Mouse (Mus musculus) urinary bladder, postnatal 10 days (tissue): Measurements from ENCODE around the gene Syne2.

ENCODE experiments used
- DNase-seq: peaks from one replicate; pipeline ENCODE4 v3.0.0; 2022; ENCODE audit warnings: low spot score

Syne2 gene

DNA sequence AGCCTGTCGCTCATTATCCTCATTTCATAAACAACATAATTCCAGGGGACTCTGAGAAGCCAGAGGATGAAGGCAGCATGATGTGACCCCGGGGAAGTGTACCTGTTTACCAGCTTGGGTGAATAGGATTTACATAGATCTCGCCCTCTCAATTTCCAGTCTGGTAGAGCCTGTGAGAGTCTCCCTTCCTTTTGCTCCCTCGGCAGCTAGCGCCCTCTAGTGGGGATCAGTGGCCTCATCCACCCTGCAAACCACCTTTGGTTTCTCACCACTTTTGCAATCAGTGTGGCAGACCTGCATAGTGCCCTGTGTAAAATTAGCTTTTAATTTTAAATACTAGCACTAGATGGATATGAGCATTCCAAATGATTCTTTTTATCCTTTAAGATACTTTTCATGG, 133.4 kb downstream of the Syne2 start:
- DNase-seq: no peak

DNA sequence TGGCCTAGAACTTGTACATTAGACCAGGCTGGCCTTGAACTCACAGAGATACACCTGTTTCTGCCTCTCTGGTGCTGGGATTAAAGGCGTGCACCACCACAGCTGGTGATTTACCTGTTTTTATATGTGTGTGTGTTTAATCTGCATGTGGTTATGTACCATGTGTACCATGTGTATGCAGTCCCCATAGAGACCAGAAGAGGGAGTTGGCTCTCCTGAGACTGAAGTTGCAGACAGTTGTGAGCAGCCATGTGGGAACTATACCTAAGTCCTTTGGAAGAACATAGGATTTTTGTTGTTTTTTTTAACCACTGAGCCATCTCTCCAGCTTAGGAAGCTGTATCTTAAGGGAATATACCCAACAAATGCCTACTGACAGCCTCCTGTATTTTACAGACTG, 134.1 kb downstream of the Syne2 start:
- DNase-seq: no peak

DNA sequence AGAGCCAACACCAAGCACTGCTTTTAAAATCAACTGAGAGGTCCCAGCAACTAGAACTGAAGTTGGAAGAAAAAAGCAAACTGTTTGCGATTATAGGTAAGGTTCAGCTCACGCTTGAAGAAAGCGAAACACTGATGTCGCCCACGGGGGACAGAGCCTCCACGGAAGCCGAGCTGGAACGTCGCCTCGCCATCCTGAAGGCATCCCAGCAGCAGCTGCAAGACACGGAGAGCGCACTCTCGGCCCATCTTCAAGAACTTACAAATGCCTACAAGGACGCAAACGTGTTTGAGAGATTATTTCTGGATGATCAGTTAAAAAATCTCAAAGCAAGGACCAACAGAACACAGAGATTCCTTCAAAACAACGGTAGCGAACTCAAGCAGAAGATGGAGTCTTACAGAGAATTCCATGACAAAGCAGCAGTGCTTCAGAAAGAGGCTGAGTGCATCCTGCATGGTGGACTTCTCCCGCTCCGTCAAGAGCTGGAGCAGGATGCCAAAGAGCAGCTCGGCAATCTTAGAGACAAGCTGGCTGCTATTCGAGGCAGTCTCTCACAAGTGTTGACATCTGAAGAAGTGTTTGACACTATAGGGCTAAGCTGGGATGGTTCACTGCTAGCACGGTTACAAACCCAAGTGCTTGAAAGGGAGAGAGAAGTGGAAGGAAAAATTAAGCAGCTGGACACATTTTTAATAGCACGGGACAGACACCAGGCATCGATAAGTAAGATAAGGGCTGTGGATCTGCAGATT, 148.7 kb downstream of the Syne2 start:
- no peak for DNase-seq

DNA sequence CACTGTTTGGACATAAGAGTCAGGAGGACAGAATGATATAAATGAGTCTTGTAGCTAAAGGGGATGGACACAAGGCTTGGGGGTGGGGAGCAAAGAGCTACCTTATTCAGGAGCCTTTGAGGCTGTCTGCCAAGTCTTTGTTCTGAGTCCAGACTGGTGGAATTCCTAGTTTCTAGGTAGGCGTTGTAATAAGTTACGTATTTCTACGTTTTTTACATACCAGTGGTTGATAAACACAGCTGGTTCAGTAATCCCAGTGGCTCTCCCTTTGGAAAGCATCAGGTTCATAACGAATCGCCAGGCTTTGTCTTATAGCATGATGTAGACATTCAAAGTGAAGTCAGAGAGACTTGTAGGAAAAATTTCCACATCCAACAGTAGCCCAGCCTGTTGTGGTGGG, 161.1 kb downstream of the Syne2 start:
- no peak for DNase-seq

DNA sequence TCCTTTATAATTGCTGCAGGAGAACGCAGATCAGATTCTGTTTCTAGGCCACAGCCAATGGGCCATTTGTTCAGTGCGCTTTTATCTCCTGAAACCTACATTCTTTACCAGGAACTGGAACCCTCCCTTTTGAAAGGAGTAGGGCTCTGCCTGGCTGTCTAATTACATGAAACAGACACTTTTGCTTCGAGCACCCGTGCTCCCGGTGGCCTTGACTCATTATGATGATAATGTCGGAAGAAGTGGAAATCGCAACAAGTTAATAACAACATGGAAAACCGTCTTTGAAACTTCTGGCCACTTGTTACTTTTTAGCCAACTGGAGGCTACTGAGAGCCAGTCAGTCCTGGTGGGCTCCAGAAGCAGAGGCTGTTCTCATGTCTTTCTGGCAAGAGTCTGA, 165.4 kb downstream of the Syne2 start:
- no peak for DNase-seq

DNA sequence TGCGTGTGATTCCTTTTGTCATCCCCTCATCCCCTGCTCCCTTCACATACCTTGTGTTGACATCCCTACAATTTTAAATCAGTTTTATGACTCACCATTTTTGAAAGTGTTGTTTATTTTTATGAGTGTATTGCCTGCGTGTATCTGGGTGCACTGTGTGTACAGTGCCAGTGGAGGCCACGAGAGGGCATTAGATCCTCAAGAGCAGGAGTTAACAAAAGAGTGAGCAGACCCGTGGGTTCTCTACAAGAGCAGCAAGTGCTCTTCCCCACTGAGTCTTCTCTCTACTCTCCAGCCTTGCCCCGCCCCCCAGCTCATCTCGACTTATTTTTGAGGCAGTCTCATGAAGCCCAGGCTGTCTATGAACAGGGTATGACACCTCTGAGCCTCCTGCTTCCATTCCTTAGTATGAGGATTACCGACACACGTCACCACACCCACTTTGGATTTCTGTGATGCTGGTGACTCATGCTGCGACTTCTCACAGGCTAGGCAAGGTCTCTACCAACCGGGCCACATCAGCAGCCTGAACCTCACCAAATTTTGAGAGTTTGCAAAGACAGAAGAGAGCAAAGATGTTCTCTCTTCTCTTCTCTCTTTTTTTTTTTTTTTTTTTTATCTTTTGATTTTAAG, 174.4 kb downstream of the Syne2 start:
- DNase-seq: no peak

DNA sequence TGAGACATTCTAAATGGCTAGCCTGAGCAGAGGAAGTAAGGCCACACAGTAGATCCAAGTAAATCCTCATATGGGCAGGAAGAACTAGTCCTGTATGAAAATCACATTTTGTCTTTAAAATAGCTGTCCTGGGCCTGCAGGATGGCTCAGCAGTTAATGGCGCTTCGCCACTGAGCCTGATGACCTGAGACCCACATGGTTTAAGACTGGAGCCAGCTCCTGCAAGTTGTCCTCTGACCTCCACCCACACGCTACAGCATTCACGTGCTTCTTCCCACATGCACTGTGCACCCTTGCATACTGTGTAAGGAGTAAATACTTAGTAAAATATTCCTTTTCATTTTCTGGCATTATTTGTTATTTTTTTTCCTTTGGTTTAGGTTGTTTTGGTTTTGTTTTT, 175.0 kb downstream of the Syne2 start:
- no peak for DNase-seq

DNA sequence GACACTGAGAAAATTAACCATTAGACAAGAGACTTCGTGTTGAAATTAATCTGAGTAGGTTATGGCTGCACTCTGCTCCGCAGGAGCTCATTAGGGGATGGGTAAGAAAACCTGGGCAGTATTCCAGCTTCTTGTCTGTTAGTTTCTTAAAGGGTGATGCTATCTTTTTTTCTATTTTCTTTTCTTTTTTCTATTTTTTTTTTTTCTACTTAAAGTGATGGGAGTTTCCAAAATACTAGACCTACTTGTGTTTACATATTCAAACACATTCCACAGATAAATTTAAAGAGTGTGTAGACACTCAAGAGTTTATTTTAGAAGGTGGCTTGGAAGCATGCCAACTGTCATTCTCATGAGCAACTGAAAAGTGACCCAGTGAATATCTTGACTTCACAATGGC, 177.2 kb downstream of the Syne2 start:
- DNase-seq: no peak

DNA sequence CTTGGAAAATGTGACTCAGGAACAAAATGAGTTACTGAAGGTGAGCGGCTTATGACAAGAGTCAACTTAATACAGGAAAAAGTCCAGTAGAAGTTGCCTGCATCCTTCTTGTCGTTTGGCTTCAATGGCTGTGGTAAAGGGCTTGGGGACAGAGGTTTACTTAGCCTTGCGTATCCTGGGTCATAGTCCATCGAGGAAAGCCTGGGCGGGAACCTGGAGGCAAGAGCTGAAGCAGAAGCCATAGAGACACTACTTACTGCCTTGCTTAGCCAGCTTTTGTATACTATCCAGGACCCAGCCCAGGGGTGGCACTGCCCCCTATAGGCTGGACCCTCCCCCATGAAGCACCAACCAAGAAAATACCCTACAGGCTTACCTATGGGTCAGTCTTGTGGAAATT, 179.6 kb downstream of the Syne2 start:
- no peak for DNase-seq

DNA sequence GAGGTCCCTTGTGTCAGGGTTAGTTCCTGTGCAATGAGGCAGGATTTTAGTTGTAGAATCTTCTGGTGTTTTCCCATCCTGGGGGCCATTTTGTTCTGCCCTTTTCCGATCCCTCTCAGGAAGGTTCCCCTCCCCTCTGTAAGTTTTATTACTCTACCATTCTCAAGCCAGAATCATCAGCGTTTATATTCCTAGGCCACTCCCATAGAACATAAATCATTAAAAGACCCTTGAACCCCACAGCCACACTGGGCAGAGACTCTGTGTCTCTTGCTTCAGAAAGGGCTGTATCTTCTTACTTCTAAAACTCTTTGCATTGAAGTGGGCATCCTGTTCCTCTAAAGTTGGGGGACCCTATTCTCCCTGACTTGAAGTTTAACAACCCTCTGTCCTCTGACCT, 180.5 kb downstream of the Syne2 start:
- no peak for DNase-seq

DNA sequence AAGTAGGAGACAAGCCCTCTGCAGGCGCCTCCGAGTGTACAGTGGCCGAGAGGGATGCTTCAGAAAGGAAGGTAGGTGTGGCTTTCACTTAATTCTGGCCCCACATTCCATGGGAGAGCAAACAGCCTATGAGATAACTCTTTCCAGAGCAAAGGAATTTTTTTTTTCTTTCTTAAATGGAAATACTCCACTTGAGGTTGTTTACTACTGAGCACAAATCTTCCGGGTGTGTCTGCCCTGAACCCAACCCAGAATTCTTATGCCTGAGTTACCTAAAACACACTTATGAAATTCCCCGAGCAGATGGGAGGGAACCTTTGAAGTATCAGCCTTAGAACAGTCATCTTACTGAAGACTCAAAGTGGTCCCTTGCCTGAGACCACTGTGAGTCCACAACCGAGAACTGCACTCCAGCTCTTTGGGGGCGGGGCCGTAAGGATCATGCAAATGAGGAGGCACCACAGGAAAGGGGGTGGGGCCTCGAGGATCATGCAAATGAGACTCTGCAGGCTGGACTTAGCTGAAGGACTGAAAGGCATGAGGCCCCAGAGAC, 186.8 kb downstream of the Syne2 start:
- no peak for DNase-seq

DNA sequence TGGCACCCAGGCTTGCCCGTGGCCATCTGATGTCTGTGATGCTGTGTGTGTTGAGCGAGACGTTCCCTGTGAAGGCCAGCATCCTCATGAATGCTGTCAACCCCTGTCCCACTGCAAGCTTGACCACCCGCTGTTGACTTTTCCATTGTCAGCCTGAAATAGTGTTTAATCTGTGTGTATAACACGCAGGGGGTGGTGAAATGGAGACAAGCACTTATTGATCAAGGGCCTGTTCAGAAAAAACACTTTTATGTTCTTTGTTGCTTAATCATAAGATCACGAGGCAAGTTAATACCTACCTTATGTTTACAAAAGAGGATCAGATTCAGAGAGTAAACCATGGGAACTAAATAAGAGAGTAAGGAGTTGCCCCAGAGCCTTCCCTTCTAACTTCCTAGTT, 191.1 kb downstream of the Syne2 start:
- DNase-seq: no peak

DNA sequence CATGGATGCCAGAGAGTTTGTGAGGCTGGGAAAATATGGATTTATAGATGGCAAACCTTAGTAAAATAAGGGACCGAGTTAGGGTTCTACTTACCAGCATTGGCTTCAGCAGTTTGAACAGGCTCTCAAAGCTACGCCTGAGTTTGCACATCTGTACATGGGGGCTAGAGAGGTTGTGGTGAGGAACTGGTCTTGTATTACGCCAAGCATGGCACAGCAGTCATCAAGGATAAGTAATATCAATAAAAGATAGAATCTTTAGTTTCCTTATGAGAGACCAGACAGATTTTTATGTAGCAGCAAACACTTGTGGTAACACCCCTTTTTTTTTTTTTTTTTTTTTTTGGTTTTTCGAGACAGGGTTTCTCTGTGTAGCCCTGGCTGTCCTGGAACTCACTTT, 194.9 kb downstream of the Syne2 start:
- DNase-seq: no peak

DNA sequence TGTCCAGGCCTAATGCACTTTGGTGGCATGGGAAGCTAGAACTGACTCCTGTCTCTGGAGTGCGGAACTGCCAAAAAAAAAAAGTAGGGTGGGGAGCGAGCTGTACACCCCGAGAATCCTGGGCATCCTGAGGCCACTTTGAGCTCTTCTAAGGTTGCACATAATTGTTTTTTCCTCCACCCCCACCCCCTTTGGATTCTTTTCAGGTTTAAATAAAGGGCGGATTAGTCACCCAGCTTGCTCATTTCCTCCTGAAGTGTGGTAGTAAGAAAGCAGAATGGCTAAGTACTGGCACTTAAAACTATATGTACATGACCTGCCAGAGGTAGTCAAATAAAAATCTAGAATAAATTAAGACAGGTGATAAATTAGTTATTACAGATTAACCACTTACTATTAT, 195.5 kb downstream of the Syne2 start:
- DNase-seq: no peak

DNA sequence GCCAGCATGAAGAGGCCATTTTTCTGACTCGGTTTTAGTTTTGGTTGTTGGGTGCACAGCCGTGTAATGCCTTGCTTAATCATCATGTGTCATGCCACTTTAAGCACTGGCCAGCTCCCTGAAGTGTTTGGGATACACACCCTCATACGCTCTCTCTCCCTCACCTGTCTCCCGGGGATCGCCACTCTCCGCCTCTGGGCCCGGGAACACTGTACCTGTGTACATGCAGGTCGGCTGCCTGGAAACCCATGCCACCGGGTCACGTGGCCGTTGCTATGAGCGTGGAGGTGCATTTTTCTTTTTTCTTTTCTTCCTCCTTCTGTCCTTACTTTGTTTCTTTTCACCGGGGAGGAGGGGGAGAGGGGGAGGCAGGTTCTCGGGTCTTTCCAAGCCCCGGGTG, 197.1 kb downstream of the Syne2 start:
- no peak for DNase-seq

DNA sequence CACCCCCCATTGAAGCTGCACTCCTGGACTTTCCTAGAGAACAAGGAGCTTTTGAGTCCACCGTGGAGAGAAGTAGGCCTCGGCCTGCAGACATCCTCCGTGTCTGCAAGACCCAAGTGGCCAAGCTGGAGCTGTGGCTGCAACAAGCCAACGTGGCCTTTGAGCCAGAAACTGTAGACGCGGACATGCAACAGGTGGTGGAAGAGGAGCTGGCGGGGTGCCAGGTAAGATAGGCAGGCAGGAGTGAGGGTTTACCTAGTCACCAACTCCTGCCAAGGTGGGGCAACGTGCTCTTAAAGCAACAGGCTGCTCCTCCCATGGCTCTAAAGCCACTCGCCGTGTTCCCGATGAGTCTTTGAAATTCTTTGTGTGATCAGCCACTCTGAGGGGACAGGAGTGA, 197.6 kb downstream of the Syne2 start:
- DNase-seq: no peak

DNA sequence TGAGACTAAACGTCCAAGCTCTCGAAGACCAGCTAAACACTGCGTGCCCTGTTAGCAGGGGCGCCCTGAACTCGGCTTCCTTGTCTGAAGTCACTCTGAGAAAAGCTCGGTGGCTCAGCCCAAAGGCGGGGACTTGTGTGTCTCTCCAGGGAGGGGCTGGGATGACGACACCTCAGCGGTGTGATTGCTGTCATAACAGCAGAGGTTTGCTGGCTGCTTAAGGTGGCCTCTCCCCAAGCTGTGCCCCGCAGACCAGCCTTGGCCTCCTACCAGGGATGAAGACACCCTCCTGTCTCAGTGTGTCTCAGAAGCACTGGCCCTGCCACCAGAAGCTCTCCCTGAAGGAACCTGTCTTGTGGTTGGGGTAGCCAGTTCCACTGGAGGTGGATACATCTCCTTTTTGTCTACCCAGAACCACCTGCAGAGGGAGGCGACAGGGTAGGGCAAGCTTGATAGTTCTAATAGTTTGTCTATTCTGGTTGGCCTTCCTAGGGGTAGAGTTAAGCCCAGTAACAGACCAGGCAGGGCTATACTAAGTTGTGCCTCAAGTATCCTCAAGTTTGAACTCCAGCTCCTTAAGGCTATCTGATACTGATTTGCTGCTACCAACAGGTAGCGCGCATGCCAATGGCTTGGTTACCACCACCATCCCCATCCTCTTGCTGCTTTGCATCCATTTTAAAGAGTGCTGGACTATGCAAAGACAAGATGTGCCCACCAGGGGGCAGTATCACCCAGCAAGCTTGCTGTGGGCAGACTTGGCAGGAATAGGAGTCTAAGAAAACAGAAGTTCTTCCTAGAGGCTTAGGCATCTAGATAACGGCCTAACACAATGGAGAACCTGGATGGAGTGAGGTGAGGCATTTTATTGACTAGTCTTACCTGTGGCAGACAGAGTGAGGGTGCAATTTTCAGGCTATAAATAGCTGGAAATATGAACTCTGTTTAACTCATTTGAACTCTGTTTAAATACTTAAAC, 198.5 kb downstream of the Syne2 start:
- no peak for DNase-seq

DNA sequence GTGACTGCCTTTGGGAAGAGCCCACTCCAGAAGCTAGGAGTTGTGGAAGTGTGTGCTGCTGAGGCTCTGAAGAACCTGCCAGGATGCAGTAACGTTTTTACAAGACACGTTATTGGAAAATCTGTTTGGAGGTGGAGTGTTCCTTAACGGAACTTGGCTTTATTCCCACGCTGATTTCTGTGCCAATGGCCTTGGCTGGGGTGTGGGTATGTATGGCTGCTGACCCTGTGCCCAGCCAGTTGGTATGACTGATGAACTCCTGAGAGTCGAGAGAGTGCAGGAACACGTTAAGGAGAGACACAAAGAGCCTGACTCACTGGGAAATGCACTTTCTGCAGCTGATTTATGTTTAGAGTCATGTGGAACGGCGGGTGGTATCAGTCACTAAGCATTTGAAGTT, 200.7 kb downstream of the Syne2 start:
- no peak for DNase-seq

DNA sequence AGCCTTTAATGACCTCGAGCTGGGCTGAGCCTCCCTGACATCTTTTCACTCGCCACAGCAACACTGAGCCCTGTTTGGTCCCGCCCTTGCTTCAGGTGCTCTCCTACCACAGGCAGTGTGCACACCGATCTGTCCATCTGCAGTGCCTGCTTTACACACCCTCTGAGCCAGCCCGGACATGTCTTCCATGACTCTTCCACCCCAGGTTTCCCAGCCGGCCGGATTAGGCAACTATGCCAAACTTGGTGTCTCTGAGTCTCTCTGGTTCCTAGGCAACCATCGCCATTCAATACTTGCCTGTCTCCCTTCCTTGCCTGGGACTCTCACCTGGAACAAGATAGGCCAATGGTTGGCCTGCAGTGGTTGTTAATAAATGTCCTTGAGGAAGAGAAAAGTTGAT, 224.4 kb downstream of the Syne2 start:
- DNase-seq: no peak

DNA sequence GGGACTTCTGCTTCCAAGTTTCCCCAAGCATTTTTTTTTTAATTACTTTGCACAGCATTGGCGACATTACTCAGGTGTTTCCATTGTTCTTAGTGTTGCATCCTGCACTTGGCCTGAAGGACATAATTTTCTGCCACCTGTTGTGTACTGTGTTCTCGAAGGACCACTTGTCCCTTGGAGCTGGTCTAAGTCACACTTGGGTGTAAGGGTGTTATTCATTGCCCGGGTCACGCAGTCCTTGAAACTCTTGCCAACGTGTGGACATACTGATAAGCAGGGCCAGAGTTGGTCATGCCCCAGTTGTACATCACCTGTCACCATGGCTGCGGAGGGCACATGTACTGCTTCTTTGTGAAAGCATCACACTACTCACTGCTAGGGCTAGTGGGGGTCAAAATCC, 228.6 kb downstream of the Syne2 start:
- DNase-seq: no peak

DNA sequence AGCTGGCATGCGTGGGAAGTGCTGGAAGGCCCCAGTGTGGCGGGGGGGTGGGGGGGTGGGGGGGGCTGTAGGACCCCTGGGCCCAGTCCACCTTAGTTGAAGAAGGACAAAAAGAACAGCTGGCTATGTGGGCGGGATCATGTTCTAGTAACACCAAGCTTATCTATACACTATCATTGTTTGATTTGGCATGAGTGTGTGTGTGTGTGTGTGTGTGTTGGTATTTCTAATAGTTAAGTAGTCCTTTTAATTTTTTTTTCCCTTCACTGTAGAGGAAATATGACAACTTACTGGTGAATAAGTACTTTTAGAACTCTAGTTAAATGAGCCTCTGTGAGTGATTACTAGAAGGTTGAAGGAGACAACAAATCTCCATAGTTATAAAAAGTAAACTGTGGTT, 230.0 kb downstream of the Syne2 start:
- no peak for DNase-seq

DNA sequence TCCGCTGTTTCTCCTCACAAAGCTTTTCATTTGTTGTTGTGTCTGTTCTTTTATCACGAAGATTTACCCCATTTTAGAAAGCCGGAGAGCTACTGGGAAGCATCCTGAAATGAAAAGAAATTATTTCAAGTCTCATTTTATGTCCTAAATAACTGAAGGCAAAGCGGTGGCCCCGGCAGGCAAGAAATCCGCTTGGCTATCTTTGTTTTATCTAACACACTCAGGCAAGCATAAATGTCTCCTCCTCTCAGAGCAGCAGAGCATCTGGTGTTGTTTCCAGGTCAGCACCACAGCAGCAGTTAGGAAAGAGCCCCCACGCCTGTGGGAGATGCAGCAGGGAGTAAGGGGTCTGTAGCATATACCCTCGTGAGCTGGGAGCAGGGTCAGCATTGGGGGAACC, 230.7 kb downstream of the Syne2 start:
- no peak for DNase-seq

DNA sequence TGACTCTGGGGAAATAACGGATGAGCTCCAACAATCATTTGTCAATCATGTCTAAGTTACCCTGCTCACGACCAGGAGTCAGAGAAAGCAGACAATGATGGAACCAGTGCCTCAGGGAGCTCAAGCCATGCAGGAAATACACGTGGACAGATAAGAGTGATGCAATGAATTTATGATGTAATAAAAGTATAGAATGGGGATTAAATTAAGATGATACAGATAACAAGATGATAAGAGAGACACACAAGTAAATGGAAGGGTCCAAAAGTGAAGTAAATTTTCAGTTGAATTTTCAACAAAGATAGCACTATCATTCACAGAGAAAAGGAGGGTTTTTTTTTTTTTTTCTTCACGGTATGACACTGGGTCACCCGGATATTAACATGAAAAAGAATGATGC, 231.4 kb downstream of the Syne2 start:
- no peak for DNase-seq
